Mouse (Mus musculus) forebrain, embryonic 14.5 days (tissue): ENCODE measurements around the gene Hbs1l. TPM values are rescaled to one million over a fixed set of nuclear protein-coding genes. Genes with fewer than 3 reads are reported as not detected.

Experiments used
- ATAC-seq: fragments of 200-750 bp; cut with Nextera tagmentation; 2 replicates; pipeline ENCODE4 v1.8.0; 2017; ENCODE audit warnings: mild to moderate bottlenecking, moderate library complexity
- DNase-seq: peaks from one replicate; pipeline ENCODE4 v3.0.0-alpha.2; 2015; ENCODE audit warnings: low spot score
- H3K27ac ChIP-seq: fragments of 300-500 bp; sonication (generic); 2 replicates; pipeline ENCODE4 v1.5.1; 2014; ENCODE audit warnings: low read depth, mild to moderate bottlenecking, control low read depth, low read length, moderate library complexity
- H3K27me3 ChIP-seq: fragments of 300-500 bp; sonication (generic); replicated peaks from 2 replicates; pipeline ENCODE4 v1.6.1; 2014; ENCODE audit warnings: low read length, control low read depth, mixed read lengths; ENCODE audit not compliant: control insufficient read depth, insufficient read depth
- H3K36me3 ChIP-seq: fragments of 300-500 bp; sonication (generic); 2 replicates; pipeline ENCODE4 v1.6.1; 2014; ENCODE audit warnings: low read length, control low read depth; ENCODE audit not compliant: control insufficient read depth, insufficient read depth
- H3K4me1 ChIP-seq: fragments of 300-500 bp; sonication (generic); 2 replicates; pipeline ENCODE4 v1.6.1; 2014; ENCODE audit warnings: antibody characterized with exemption, low read length, control low read depth; ENCODE audit not compliant: control insufficient read depth, insufficient read depth
- H3K4me2 ChIP-seq: fragments of 300-500 bp; sonication (generic); 2 replicates; pipeline ENCODE4 v1.6.1; 2014; ENCODE audit warnings: mild to moderate bottlenecking, control low read depth, low read length
- H3K4me3 ChIP-seq: fragments of 300-500 bp; sonication (generic); 2 replicates; pipeline ENCODE4 v1.5.1; 2014; ENCODE audit warnings: low read depth, low read length, control low read depth
- H3K9ac ChIP-seq: fragments of 300-500 bp; sonication (generic); 2 replicates; pipeline ENCODE4 v1.6.1; 2014; ENCODE audit warnings: mild to moderate bottlenecking, low read length, control low read depth, moderate library complexity
- H3K9me3 ChIP-seq: fragments of 300-500 bp; sonication (generic); replicated peaks from 2 replicates; pipeline ENCODE4 v1.6.1; 2016; ENCODE audit warnings: low read length, control low read depth, mixed read lengths; ENCODE audit not compliant: control insufficient read depth
- WGBS: fragments of 180-500 bp; shearing (Covaris S2); extraction: QIAGEN DNeasy Blood & Tissue Kit; methylation state at CpG from one replicate; pipeline ENCODE4 v1.1.7; 2014; 5-methylcytosine and 5-hydroxymethylcytosine counted together
- polyA plus RNA-seq: library from polyadenylated mRNA; unstranded; fragments of >200 nt; fragmentation: Nextera tagmentation; extraction: Ambion mirVana; gene quantifications from 2 replicates; pipeline ENCODE4 v1.2.1, GENCODE M21; 2014

The Hbs1l gene
- polyA plus RNA-seq, 1 experiment from 2014 or later, result 95.0 TPM

GRCm38 (mm10) chr10:21267452-21267851 lies 28.3 kb upstream of the Hbs1l start:
- 89% methylated on average over 2 of the region's 2 CpGs for WGBS
- Histone ChIP-seq H3K4me1 (no peaks in the 10 kb centered on the region), H3K4me3 (no peak overlapping the region), H3K4me2 (no peak overlapping the region), H3K9ac (no peak overlapping the region), H3K27ac (no peak overlapping the region), H3K9me3 (no peaks in the 10 kb centered on the region), H3K27me3 (no peaks in the 10 kb centered on the region), H3K36me3 (no peaks in the 10 kb centered on the region)
- ATAC-seq (no peak), DNase-seq (no peak)

GRCm38 (mm10) chr10:21268786-21269410 lies 26.9 kb upstream of the Hbs1l start:
- no peaks in the 10 kb centered on the region for H3K9me3 ChIP-seq

DNA sequence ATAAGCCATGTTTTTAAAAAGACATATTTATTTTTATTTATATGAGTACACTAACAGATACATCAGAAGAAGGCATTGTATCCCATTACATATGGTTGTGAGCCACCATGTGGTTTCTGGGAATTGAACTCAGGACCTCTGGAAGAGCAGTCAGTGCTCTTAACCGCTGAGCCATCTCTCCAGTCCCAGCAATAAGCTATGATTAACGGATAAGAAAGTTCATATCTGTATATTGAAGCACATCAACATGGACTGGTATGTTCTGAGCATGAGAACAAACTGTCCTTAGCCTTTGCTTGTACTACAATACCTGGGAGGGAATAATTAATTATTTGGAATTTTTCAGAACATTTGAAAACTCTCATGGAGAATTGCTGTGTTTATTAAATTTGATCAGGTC lies 25.9 kb upstream of the Hbs1l start:
- WGBS, result 87% methylated on average over 2 of the region's 2 CpGs
- Histone ChIP-seq H3K27me3 (no peaks in the 10 kb centered on the region), H3K4me3 (no peak overlapping the region), H3K36me3 (no peaks in the 10 kb centered on the region), H3K27ac (no peak overlapping the region), H3K4me2 (no peak overlapping the region), H3K4me1 (no peaks in the 10 kb centered on the region), H3K9me3 (no peaks in the 10 kb centered on the region), H3K9ac (no peak overlapping the region)
- ATAC-seq (no peak), DNase-seq (no peak)

More at GRCm38 (mm10) chr10:21268786-21269410, 26.9 kb upstream of the Hbs1l start:
- Histone ChIP-seq H3K36me3 (no peaks in the 10 kb centered on the region), H3K27ac (no peak overlapping the region), H3K9ac (no peak overlapping the region), H3K4me1 (no peaks in the 10 kb centered on the region), H3K27me3 (no peaks in the 10 kb centered on the region), H3K4me2 (no peak overlapping the region), H3K4me3 (no peak overlapping the region)
- no peak for ATAC-seq
- no peak for DNase-seq
- 81% methylated on average over 6 of the region's 6 CpGs for WGBS

DNA sequence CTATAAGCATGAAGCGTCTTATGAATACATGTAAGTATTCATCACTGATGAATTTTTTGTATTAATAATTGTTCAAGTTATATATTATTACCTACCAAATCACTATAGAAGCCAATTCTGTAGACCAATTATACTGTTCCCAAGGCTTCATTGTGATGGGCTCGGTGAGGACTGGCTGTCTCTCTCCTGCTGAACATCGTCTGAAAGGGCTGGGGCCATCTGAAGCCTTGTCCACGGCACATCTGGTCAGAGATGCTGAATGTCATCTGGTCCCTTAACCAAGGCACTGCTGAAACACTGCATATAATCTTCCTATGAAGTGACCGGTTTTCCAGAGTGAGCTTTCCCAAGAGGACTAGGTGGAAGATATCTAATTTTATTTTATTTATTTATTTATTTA lies 24.9 kb upstream of the Hbs1l start:
- no peaks in the 10 kb centered on the region for H3K4me1 ChIP-seq
- H3K4me2 ChIP-seq, result no peak overlapping the region
- H3K27ac ChIP-seq, result no peak overlapping the region
- no peaks in the 10 kb centered on the region for H3K36me3 ChIP-seq
- no peak overlapping the region for H3K9ac ChIP-seq
- ATAC-seq (no peak), DNase-seq (no peak)
- WGBS, result 86% methylated on average over 5 of the region's 5 CpGs
- H3K9me3 ChIP-seq, result no peaks in the 10 kb centered on the region
- H3K27me3 ChIP-seq, result no peaks in the 10 kb centered on the region
- H3K4me3 ChIP-seq, result no peak overlapping the region

GRCm38 (mm10) chr10:21271310-21271709 lies 24.5 kb upstream of the Hbs1l start:
- no peaks in the 10 kb centered on the region for H3K4me1 ChIP-seq
- ATAC-seq (no peak), DNase-seq (no peak)
- H3K4me3 ChIP-seq, result no peak overlapping the region
- 92% methylated on average over 2 of the region's 2 CpGs for WGBS
- H3K27ac ChIP-seq, result no peak overlapping the region
- no peak overlapping the region for H3K4me2 ChIP-seq
- H3K27me3 ChIP-seq, result no peaks in the 10 kb centered on the region
- no peaks in the 10 kb centered on the region for H3K36me3 ChIP-seq
- no peak overlapping the region for H3K9ac ChIP-seq
- no peaks in the 10 kb centered on the region for H3K9me3 ChIP-seq

GRCm38 (mm10) chr10:21271785-21272184 lies 24.0 kb upstream of the Hbs1l start:
- no peak overlapping the region for H3K9ac ChIP-seq
- H3K36me3 ChIP-seq, result no peaks in the 10 kb centered on the region
- ATAC-seq (no peak), DNase-seq (no peak)
- H3K9me3 ChIP-seq, result no peaks in the 10 kb centered on the region
- 74% methylated on average over 6 of the region's 6 CpGs for WGBS
- H3K4me2 ChIP-seq, result no peak overlapping the region
- no peaks in the 10 kb centered on the region for H3K4me1 ChIP-seq
- H3K4me3 ChIP-seq, result no peak overlapping the region
- no peak overlapping the region for H3K27ac ChIP-seq
- H3K27me3 ChIP-seq, result no peaks in the 10 kb centered on the region

- no peaks in the 10 kb centered on the region for H3K36me3 ChIP-seq
- 39% methylated on average over 10 of the region's 10 CpGs for WGBS
- H3K9me3 ChIP-seq, result no peaks in the 10 kb centered on the region
- H3K27ac ChIP-seq, result no peak overlapping the region
- H3K27me3 ChIP-seq, result no peaks in the 10 kb centered on the region
- no peak overlapping the region for H3K9ac ChIP-seq
- ATAC-seq, result no peak
- no peak overlapping the region for H3K4me2 ChIP-seq
- H3K4me3 ChIP-seq, result no peak overlapping the region
- no peak for DNase-seq
- H3K4me1 ChIP-seq, result no peaks in the 10 kb centered on the region
These were observed 8.3 kb upstream of the Hbs1l start for GRCm38 (mm10) chr10:21287243-21288127.

DNA sequence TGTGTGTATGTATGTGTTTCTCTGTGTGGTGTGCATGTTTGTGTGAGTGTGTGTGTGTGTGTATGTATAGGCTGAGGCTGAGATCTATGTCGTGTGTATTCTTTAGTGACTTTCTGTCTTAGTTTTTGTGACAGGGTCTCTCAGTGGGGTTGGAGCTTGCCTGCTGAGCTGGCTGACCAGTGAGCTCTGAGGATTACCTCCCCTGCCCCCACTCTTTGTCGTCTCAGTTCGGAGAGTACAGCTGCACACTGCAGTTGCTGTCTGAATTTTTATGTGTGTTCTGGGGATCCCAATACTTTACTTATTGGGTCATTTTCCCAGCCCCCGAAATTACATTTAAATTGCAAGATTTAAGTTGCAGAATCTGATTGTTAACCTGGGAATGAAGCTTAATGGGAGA lies 4.6 kb upstream of the Hbs1l start:
- Histone ChIP-seq H3K27me3 (no peaks in the 10 kb centered on the region), H3K9ac (no peak overlapping the region), H3K4me1 (no peaks in the 10 kb centered on the region), H3K36me3 (no peaks in the 10 kb centered on the region), H3K9me3 (no peaks in the 10 kb centered on the region), H3K27ac (no peak overlapping the region), H3K4me2 (no peak overlapping the region), H3K4me3 (no peak overlapping the region)
- WGBS, result 29% methylated on average over 4 of the region's 4 CpGs
- ATAC-seq (no peak), DNase-seq (no peak)

- Histone ChIP-seq H3K4me2 (no peak overlapping the region), H3K27ac (no peak overlapping the region), H3K9me3 (no peaks in the 10 kb centered on the region), H3K4me1 (peaks cover 10% of the 10 kb centered on the region), H3K4me3 (no peak overlapping the region), H3K9ac (no peak overlapping the region), H3K27me3 (no peaks in the 10 kb centered on the region), H3K36me3 (peaks cover 3% of the 10 kb centered on the region; the same call in 1 of the 2 replicates)
- ATAC-seq (no peak), DNase-seq (no peak)
- WGBS, result 88% methylated on average over 2 of the region's 2 CpGs
These were observed 1.6 kb upstream of the Hbs1l start for GRCm38 (mm10) chr10:21294217-21294616.
